Mouse (Mus musculus): Measurements from ENCODE around the gene Hoxc5. TPM values are rescaled to one million over a fixed set of nuclear protein-coding genes. Genes with fewer than 3 reads are reported as not detected.

Gene Hoxc5
- polyA plus RNA-seq, 1 experiment from 2014 or later = not detected

GRCm38 (mm10) chr15:102942739-102943467 is 24.3 kb upstream of the Hoxc5 start:
- Histone ChIP-seq H3K36me3 (ENCODE audit: control insufficient read depth, insufficient read depth, low read length) (no peaks in the 10 kb centered on the region), H3K4me1 (ENCODE audit: control insufficient read depth, insufficient read depth, low read length) (0 out of 2 replicates have a peak, but pooled peaks cover 3% of the 10 kb centered on the region), H3K27me3 (ENCODE audit: control insufficient read depth, insufficient read depth, low read length) (peaks cover 100% of the 10 kb centered on the region), H3K4me3 (ENCODE audit: low read depth, low read length) (peak overlapping the region; percentile 6; the same call in 1 of the 2 replicates), H3K9me3 (ENCODE audit: control insufficient read depth, low read length) (no peaks in the 10 kb centered on the region), H3K27ac (ENCODE audit: low read depth, low read length) (no peak overlapping the region), H3K9ac (ENCODE audit: low read length) (no peak overlapping the region), H3K4me2 (peak overlapping the region; percentile 24)
- under 1% methylated on average over 46 of the region's 53 CpGs for WGBS
- ATAC-seq (ENCODE audit: low FRiP score) = no peak
- peak; percentile 97 for DNase-seq (ENCODE audit: low spot score, missing footprints)

GRCm38 (mm10) chr15:102943468-102943813 is 23.8 kb upstream of the Hoxc5 start:
- DNase-seq (ENCODE audit: low spot score, missing footprints) = peak; percentile 95
- peak overlapping the region; percentile 6; the same call in 1 of the 2 replicates for H3K4me3 ChIP-seq (ENCODE audit: low read depth, low read length)

GRCm38 (mm10) chr15:102945185-102946077 is 21.8 kb upstream of the Hoxc5 start:
- 10% methylated on average over 22 of the region's 22 CpGs for WGBS
- Histone ChIP-seq H3K4me1 (ENCODE audit: control insufficient read depth, insufficient read depth, low read length) (0 out of 2 replicates have a peak, but pooled peaks cover 3% of the 10 kb centered on the region), H3K9ac (ENCODE audit: low read length) (no peak overlapping the region), H3K27me3 (ENCODE audit: control insufficient read depth, insufficient read depth, low read length) (peaks cover 100% of the 10 kb centered on the region), H3K4me2 (no peak overlapping the region), H3K9me3 (ENCODE audit: control insufficient read depth, low read length) (no peaks in the 10 kb centered on the region), H3K27ac (ENCODE audit: low read depth, low read length) (no peak overlapping the region), H3K4me3 (ENCODE audit: low read depth, low read length) (no peak overlapping the region), H3K36me3 (ENCODE audit: control insufficient read depth, insufficient read depth, low read length) (no peaks in the 10 kb centered on the region)
- ATAC-seq (ENCODE audit: low FRiP score) (no peak), DNase-seq (ENCODE audit: low spot score, missing footprints) (no peak)

More at GRCm38 (mm10) chr15:102943468-102943813, 23.8 kb upstream of the Hoxc5 start:
- Histone ChIP-seq H3K9me3 (ENCODE audit: control insufficient read depth, low read length) (no peaks in the 10 kb centered on the region), H3K36me3 (ENCODE audit: control insufficient read depth, insufficient read depth, low read length) (no peaks in the 10 kb centered on the region), H3K27ac (ENCODE audit: low read depth, low read length) (no peak overlapping the region), H3K4me2 (no peak overlapping the region), H3K9ac (ENCODE audit: low read length) (no peak overlapping the region), H3K27me3 (ENCODE audit: control insufficient read depth, insufficient read depth, low read length) (peaks cover 100% of the 10 kb centered on the region), H3K4me1 (ENCODE audit: control insufficient read depth, insufficient read depth, low read length) (0 out of 2 replicates have a peak, but pooled peaks cover 3% of the 10 kb centered on the region)
- WGBS = 5% methylated on average over 5 of the region's 5 CpGs
- ATAC-seq (ENCODE audit: low FRiP score) = no peak

- Histone ChIP-seq H3K4me1 (ENCODE audit: control insufficient read depth, insufficient read depth, low read length) (0 out of 2 replicates have a peak, but pooled peaks cover 3% of the 10 kb centered on the region), H3K4me3 (ENCODE audit: low read depth, low read length) (no peak overlapping the region), H3K9me3 (ENCODE audit: control insufficient read depth, low read length) (no peaks in the 10 kb centered on the region), H3K27me3 (ENCODE audit: control insufficient read depth, insufficient read depth, low read length) (peaks cover 100% of the 10 kb centered on the region), H3K4me2 (no peak overlapping the region), H3K36me3 (ENCODE audit: control insufficient read depth, insufficient read depth, low read length) (no peaks in the 10 kb centered on the region), H3K27ac (ENCODE audit: low read depth, low read length) (no peak overlapping the region), H3K9ac (ENCODE audit: low read length) (no peak overlapping the region)
- ATAC-seq (ENCODE audit: low FRiP score) (no peak), DNase-seq (ENCODE audit: low spot score, missing footprints) (no peak)
- WGBS = 2% methylated on average over 9 of the region's 9 CpGs
Measured at GRCm38 (mm10) chr15:102947276-102947675, 20.0 kb upstream of the Hoxc5 start.

DNA sequence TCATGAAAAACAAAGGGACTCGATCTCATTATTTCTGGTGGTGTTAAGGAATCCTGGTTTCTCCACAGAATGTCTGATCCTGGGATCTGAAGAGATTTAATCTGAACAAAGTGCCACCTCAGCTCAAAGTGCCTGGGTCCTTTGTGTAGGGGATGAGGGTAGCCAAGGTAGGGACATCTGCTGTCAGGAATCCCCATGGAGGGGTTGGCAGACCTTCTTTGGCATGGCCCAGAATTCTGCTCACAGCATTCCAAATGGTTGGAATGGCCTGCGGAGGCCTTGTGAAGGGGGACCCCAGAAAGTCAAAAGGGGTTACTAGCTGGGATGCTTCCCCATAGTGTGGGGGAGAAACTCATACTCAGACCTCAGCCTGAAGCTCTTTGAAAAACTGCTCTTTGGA is 18.4 kb upstream of the Hoxc5 start:
- Histone ChIP-seq H3K27ac (ENCODE audit: low read depth, low read length) (no peak overlapping the region), H3K4me2 (no peak overlapping the region), H3K9ac (ENCODE audit: low read length) (no peak overlapping the region), H3K9me3 (ENCODE audit: control insufficient read depth, low read length) (no peaks in the 10 kb centered on the region), H3K4me3 (ENCODE audit: low read depth, low read length) (no peak overlapping the region), H3K36me3 (ENCODE audit: control insufficient read depth, insufficient read depth, low read length) (no peaks in the 10 kb centered on the region), H3K27me3 (ENCODE audit: control insufficient read depth, insufficient read depth, low read length) (peaks cover 100% of the 10 kb centered on the region), H3K4me1 (ENCODE audit: control insufficient read depth, insufficient read depth, low read length) (no peaks in the 10 kb centered on the region)
- ATAC-seq (ENCODE audit: low FRiP score) (no peak), DNase-seq (ENCODE audit: low spot score, missing footprints) (no peak)
- WGBS = 13% methylated on average over 2 of the region's 2 CpGs

GRCm38 (mm10) chr15:102949696-102950095 is 17.5 kb upstream of the Hoxc5 start:
- Histone ChIP-seq H3K36me3 (ENCODE audit: control insufficient read depth, insufficient read depth, low read length) (no peaks in the 10 kb centered on the region), H3K9me3 (ENCODE audit: control insufficient read depth, low read length) (no peaks in the 10 kb centered on the region), H3K4me2 (no peak overlapping the region), H3K27ac (ENCODE audit: low read depth, low read length) (no peak overlapping the region), H3K27me3 (ENCODE audit: control insufficient read depth, insufficient read depth, low read length) (peaks cover 100% of the 10 kb centered on the region), H3K9ac (ENCODE audit: low read length) (no peak overlapping the region), H3K4me3 (ENCODE audit: low read depth, low read length) (no peak overlapping the region), H3K4me1 (ENCODE audit: control insufficient read depth, insufficient read depth, low read length) (no peaks in the 10 kb centered on the region)
- ATAC-seq (ENCODE audit: low FRiP score) = no peak
- 3% methylated on average over 20 of the region's 20 CpGs for WGBS
- no peak for DNase-seq (ENCODE audit: low spot score, missing footprints)

GRCm38 (mm10) chr15:102950877-102951276 is 16.4 kb upstream of the Hoxc5 start:
- no peak overlapping the region for H3K27ac ChIP-seq (ENCODE audit: low read depth, low read length)
- H3K27me3 ChIP-seq (ENCODE audit: control insufficient read depth, insufficient read depth, low read length) = peaks cover 100% of the 10 kb centered on the region
- H3K4me2 ChIP-seq = no peak overlapping the region
- H3K9me3 ChIP-seq (ENCODE audit: control insufficient read depth, low read length) = no peaks in the 10 kb centered on the region
- ATAC-seq (ENCODE audit: low FRiP score) (no peak), DNase-seq (ENCODE audit: low spot score, missing footprints) (peak; percentile 94)
- H3K9ac ChIP-seq (ENCODE audit: low read length) = no peak overlapping the region
- no peaks in the 10 kb centered on the region for H3K36me3 ChIP-seq (ENCODE audit: control insufficient read depth, insufficient read depth, low read length)
- 2% methylated on average over 2 of the region's 2 CpGs for WGBS
- no peaks in the 10 kb centered on the region for H3K4me1 ChIP-seq (ENCODE audit: control insufficient read depth, insufficient read depth, low read length)
- no peak overlapping the region for H3K4me3 ChIP-seq (ENCODE audit: low read depth, low read length)

GRCm38 (mm10) chr15:102953561-102953960 is 13.7 kb upstream of the Hoxc5 start:
- H3K9me3 ChIP-seq (ENCODE audit: control insufficient read depth, low read length) = no peaks in the 10 kb centered on the region
- no peak for ATAC-seq (ENCODE audit: low FRiP score)
- H3K4me1 ChIP-seq (ENCODE audit: control insufficient read depth, insufficient read depth, low read length) = no peaks in the 10 kb centered on the region
- WGBS = 5% methylated on average over 6 of the region's 6 CpGs
- H3K9ac ChIP-seq (ENCODE audit: low read length) = no peak overlapping the region
- H3K36me3 ChIP-seq (ENCODE audit: control insufficient read depth, insufficient read depth, low read length) = no peaks in the 10 kb centered on the region
- no peak overlapping the region for H3K4me3 ChIP-seq (ENCODE audit: low read depth, low read length)
- H3K27me3 ChIP-seq (ENCODE audit: control insufficient read depth, insufficient read depth, low read length) = peaks cover 100% of the 10 kb centered on the region
- no peak for DNase-seq (ENCODE audit: low spot score, missing footprints)
- H3K27ac ChIP-seq (ENCODE audit: low read depth, low read length) = no peak overlapping the region
- no peak overlapping the region for H3K4me2 ChIP-seq
